Mouse (Mus musculus) neural tube, embryonic 11.5 days (tissue): ENCODE data around the gene Nfil3. TPM values are rescaled to one million over a fixed set of nuclear protein-coding genes. Genes with fewer than 3 reads are reported as not detected.

Experiments used
- ATAC-seq: fragments of 200-750 bp; cut with Nextera tagmentation; 2 replicates; pipeline ENCODE4 v1.8.0; 2017; ENCODE audit warnings: moderate number of reproducible peaks, mild to moderate bottlenecking, moderate TSS enrichment, moderate library complexity; ENCODE audit not compliant: insufficient read depth, low FRiP score, low TSS enrichment
- DNase-seq: peaks from one replicate; pipeline ENCODE4 v3.0.0-alpha.2; 2015; ENCODE audit warnings: low spot score
- H3K27ac ChIP-seq: fragments of 300-500 bp; sonication (generic); 2 replicates; pipeline ENCODE4 v1.5.1; 2014; ENCODE audit warnings: low read depth, mild to moderate bottlenecking, low read length
- H3K27me3 ChIP-seq: fragments of 300-500 bp; sonication (generic); 2 replicates; pipeline ENCODE4 v1.6.1; 2014; ENCODE audit warnings: mild to moderate bottlenecking, low read length, mixed read lengths; ENCODE audit not compliant: control insufficient read depth, insufficient read depth
- H3K36me3 ChIP-seq: fragments of 300-500 bp; sonication (generic); 2 replicates; pipeline ENCODE4 v1.6.1; 2014; ENCODE audit warnings: mild to moderate bottlenecking, low read length, moderate library complexity, mixed read lengths; ENCODE audit not compliant: control insufficient read depth, insufficient read depth
- H3K4me1 ChIP-seq: fragments of 300-500 bp; sonication (generic); 2 replicates; pipeline ENCODE4 v1.6.1; 2014; ENCODE audit warnings: low read length, mixed read lengths; ENCODE audit not compliant: control insufficient read depth, insufficient read depth
- H3K4me2 ChIP-seq: fragments of 300-500 bp; sonication (generic); 2 replicates; pipeline ENCODE4 v1.6.1; 2014; ENCODE audit warnings: low read depth, mild to moderate bottlenecking, moderate library complexity
- H3K4me3 ChIP-seq: fragments of 300-500 bp; sonication (generic); 2 replicates; pipeline ENCODE4 v1.5.1; 2014; ENCODE audit warnings: low read depth, low read length
- H3K9ac ChIP-seq: fragments of 300-500 bp; sonication (generic); 2 replicates; pipeline ENCODE4 v1.6.1; 2014; ENCODE audit warnings: mild to moderate bottlenecking, low read length
- H3K9me3 ChIP-seq: fragments of 300-500 bp; sonication (generic); 2 replicates; pipeline ENCODE4 v1.6.1; 2016; ENCODE audit warnings: low read length; ENCODE audit not compliant: control insufficient read depth
- WGBS: fragments of 180-500 bp; shearing (Covaris S2); extraction: QIAGEN DNeasy Blood & Tissue Kit; methylation state at CpG from one replicate; pipeline ENCODE4 v1.1.7; 2014; 5-methylcytosine and 5-hydroxymethylcytosine counted together
- polyA plus RNA-seq: library from polyadenylated mRNA; unstranded; fragments of >200 nt; fragmentation: Nextera tagmentation; extraction: Ambion mirVana; gene quantifications from 2 replicates; pipeline ENCODE4 v1.2.1, GENCODE M21; 2014

Nfil3 gene
- polyA plus RNA-seq, 1 experiment from 2014 or later = 30.4 TPM

- Histone ChIP-seq H3K27me3 (no peaks in the 10 kb centered on the region), H3K27ac (peak overlapping the region; percentile 96), H3K9me3 (no peaks in the 10 kb centered on the region), H3K4me2 (peak overlapping the region; percentile 94), H3K4me1 (peaks cover 21% of the 10 kb centered on the region; the same call in 1 of the 2 replicates), H3K4me3 (peak overlapping the region; percentile 89), H3K36me3 (no peaks in the 10 kb centered on the region), H3K9ac (peak overlapping the region; percentile 86)
- DNase-seq (peak; percentile 36), ATAC-seq (no peak)
- WGBS = 0% methylated on average over 22 of the region's 22 CpGs
Measured at GRCm38 (mm10) chr13:52979331-52980051, 1.4 kb downstream of the Nfil3 start.

DNA sequence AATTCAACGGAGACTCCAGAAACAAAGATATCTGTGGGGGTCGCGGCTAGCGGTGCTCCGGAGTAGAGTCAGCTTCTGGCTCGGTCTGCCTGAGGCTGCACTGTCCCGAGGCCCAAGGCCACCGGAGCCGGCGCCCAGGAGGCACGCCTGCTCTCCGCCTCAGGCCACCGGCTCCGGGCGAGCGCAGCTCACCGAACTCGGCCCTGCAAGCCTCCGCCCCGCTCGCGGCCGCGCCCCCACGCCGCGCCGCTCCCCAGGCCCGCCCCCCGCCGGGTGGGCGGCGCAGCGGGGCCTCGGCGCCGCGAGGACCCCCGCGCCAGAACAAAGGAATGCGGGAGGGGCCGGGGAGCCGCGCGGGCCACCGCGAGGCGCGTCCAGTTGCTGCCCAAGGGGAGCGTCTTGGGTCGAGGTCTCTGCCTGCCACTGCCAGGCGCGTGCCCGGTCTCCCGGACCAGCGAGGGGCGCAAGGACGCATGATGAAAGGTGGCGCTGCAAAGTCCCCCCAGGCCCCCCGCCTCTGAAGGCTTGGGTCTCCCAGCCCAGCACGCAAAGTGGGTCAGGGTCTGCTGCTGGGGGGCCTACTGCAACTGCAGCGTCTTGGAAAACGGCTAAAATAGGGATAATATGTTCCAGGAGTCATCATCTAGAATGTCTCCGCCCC, 2.4 kb downstream of the Nfil3 start:
- WGBS = 1% methylated on average over 55 of the region's 64 CpGs
- Histone ChIP-seq H3K9me3 (no peaks in the 10 kb centered on the region), H3K9ac (peak overlapping the region; percentile 58), H3K27ac (peak overlapping the region; percentile 71), H3K4me1 (peaks cover 21% of the 10 kb centered on the region; the same call in 1 of the 2 replicates), H3K27me3 (no peaks in the 10 kb centered on the region), H3K36me3 (no peaks in the 10 kb centered on the region), H3K4me3 (peak overlapping the region; percentile 43), H3K4me2 (peak overlapping the region; percentile 70)
- peak; percentile 60 for DNase-seq
- peak; percentile 3; the same call in 1 of the 2 replicates for ATAC-seq

DNA sequence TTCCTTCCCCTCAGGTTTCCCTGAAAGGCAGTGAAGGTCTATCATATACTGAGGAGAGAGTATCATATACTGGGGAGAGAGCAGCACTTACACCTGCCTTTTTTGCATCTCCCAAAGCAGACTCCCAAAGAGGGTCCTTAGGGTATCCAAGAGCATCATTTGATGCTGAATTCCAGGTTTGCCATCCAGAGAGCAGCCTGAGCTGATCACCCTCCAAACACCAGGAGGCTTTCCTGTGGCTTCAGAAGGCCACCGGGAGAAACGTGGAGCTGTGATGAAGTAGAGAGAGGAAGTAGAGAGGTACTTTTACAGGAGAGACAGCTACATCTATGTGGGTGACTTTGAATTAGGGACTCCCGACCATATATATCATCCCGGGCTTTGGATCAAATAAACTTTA, 3.1 kb downstream of the Nfil3 start:
- H3K4me2 ChIP-seq = peak overlapping the region; percentile 70
- DNase-seq (no peak), ATAC-seq (no peak)
- no peaks in the 10 kb centered on the region for H3K9me3 ChIP-seq
- H3K36me3 ChIP-seq = no peaks in the 10 kb centered on the region
- peaks cover 21% of the 10 kb centered on the region; the same call in 1 of the 2 replicates for H3K4me1 ChIP-seq
- no peak overlapping the region for H3K27ac ChIP-seq
- no peaks in the 10 kb centered on the region for H3K27me3 ChIP-seq
- 23% methylated on average over 4 of the region's 4 CpGs for WGBS
- peak overlapping the region; percentile 58; the same call in 1 of the 2 replicates for H3K9ac ChIP-seq
- peak overlapping the region; percentile 43; the same call in 1 of the 2 replicates for H3K4me3 ChIP-seq

DNA sequence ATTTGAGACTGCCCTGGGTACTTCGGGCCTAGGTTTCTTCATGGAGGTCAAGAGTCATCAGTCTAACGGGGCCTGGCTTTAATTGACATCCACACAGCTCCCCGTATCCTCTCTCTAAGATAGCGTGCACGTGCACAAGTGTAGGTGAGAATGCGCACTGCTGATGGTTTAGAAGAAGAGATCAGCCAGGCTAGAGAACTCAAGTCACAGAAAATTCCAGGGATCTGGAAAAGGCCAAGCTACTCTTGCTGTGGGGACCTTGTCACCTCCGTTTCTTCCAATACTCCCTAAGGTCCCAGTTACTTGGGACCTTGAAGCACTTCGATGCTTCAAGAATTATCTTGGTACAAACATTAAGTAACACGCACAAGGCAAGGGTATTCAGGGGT, 3.7 kb downstream of the Nfil3 start:
- no peak for DNase-seq
- H3K36me3 ChIP-seq = no peaks in the 10 kb centered on the region
- no peak overlapping the region for H3K4me3 ChIP-seq
- no peaks in the 10 kb centered on the region for H3K27me3 ChIP-seq
- no peak overlapping the region; the same call in 1 of the 2 replicates for H3K4me2 ChIP-seq
- no peaks in the 10 kb centered on the region for H3K9me3 ChIP-seq
- ATAC-seq = no peak
- H3K4me1 ChIP-seq = peaks cover 21% of the 10 kb centered on the region; the same call in 1 of the 2 replicates
- H3K9ac ChIP-seq = no peak overlapping the region
- WGBS = 75% methylated on average over 9 of the region's 9 CpGs
- H3K27ac ChIP-seq = no peak overlapping the region

DNA sequence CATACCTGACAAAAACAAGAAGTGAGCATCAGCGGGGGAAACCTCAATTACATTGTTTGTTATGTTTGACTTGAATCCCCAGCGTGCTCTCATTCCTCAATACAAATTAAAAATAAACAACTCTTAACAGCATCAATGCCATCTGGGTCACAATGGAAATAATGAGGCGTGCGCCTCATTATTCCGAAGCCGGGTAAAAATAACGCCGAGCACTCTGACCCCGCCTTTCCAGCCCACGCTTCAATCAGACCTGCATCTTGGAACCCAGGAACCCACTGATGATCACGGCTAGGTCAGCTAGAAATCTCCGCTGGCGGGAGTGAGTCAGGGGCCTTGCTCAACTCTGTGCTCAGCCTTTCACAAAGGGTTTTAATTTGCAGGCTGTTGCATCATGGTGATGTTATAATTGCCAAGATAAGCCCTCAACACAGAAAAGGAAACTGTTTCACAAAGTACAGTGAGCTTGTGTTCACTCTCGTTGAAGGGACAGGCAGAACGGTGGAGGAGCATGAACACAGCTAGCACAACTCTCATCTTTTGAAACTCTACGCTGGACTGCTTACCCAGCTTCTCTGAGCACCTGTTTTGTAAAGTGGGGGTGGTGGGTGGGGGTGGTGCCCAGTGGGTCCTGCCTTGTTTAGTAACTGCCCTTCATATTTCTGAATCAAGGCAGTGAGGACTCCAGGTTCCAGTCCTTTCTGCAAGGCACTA, 4.2 kb downstream of the Nfil3 start:
- H3K27ac ChIP-seq = no peak overlapping the region
- DNase-seq = no peak
- no peak for ATAC-seq
- H3K9me3 ChIP-seq = no peaks in the 10 kb centered on the region
- H3K9ac ChIP-seq = no peak overlapping the region
- WGBS = 26% methylated on average over 16 of the region's 16 CpGs
- no peaks in the 10 kb centered on the region for H3K27me3 ChIP-seq
- peaks cover 18% of the 10 kb centered on the region; the same call in 1 of the 2 replicates for H3K4me1 ChIP-seq
- no peak overlapping the region for H3K4me3 ChIP-seq
- no peaks in the 10 kb centered on the region for H3K36me3 ChIP-seq
- peak overlapping the region; percentile 9 for H3K4me2 ChIP-seq

- no peak overlapping the region for H3K4me2 ChIP-seq
Measured at GRCm38 (mm10) chr13:52976130-52976509, 4.8 kb downstream of the Nfil3 start.

GRCm38 (mm10) chr13:52974676-52975075, 6.2 kb downstream of the Nfil3 start:
- Histone ChIP-seq H3K9ac (no peak overlapping the region), H3K4me1 (peaks cover 18% of the 10 kb centered on the region; the same call in 1 of the 2 replicates), H3K36me3 (no peaks in the 10 kb centered on the region), H3K27me3 (no peaks in the 10 kb centered on the region), H3K9me3 (no peaks in the 10 kb centered on the region), H3K4me2 (no peak overlapping the region), H3K27ac (no peak overlapping the region), H3K4me3 (no peak overlapping the region)
- 79% methylated on average over 3 of the region's 3 CpGs for WGBS
- ATAC-seq = no peak
- DNase-seq = no peak

More at GRCm38 (mm10) chr13:52976130-52976509, 4.8 kb downstream of the Nfil3 start:
- H3K36me3 ChIP-seq = no peaks in the 10 kb centered on the region
- peaks cover 18% of the 10 kb centered on the region; the same call in 1 of the 2 replicates for H3K4me1 ChIP-seq
- no peaks in the 10 kb centered on the region for H3K27me3 ChIP-seq
- no peak overlapping the region for H3K9ac ChIP-seq
- no peaks in the 10 kb centered on the region for H3K9me3 ChIP-seq
- WGBS = 37% methylated on average over 8 of the region's 8 CpGs
- DNase-seq = no peak
- no peak for ATAC-seq
- no peak overlapping the region for H3K4me3 ChIP-seq
- no peak overlapping the region for H3K27ac ChIP-seq

DNA sequence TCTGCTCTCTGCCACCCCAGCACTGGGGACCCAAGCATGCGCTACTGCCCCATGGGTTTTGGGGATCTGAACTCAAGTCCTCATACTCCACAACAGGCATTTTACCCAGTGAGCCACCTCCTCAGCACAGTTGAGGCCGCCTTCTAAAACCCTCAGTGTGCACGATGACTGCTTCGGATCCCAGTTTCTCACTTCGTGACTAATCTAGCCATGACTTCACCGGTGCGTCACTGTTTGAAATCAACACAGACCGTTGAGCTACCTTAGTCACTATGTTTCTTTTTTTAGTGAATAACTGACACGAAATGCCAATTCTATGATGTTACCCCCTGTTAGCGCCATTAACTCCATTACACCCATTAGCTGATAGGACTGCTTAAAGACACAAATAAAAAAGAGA, 7.4 kb downstream of the Nfil3 start:
- 98% methylated on average over 10 of the region's 10 CpGs for WGBS

More for the DNA sequence above, 7.4 kb downstream of the Nfil3 start:
- no peak overlapping the region for H3K27ac ChIP-seq
- H3K9me3 ChIP-seq = no peaks in the 10 kb centered on the region
- no peak for ATAC-seq
- H3K4me3 ChIP-seq = no peak overlapping the region
- no peaks in the 10 kb centered on the region for H3K36me3 ChIP-seq
- no peaks in the 10 kb centered on the region for H3K27me3 ChIP-seq
- no peak overlapping the region for H3K9ac ChIP-seq
- DNase-seq = no peak
- H3K4me1 ChIP-seq = peaks cover 21% of the 10 kb centered on the region; the same call in 1 of the 2 replicates
- H3K4me2 ChIP-seq = no peak overlapping the region
